Mouse (Mus musculus) embryo, embryonic 11 days (tissue): ENCODE measurements around the gene Cald1.

ENCODE experiments used
- DNase-seq: peaks from one replicate; pipeline ENCODE4 v3.0.0-alpha.2; 2015

Gene Cald1

GRCm38 (mm10) chr6:34721740-34722139 is 123.4 kb downstream of the Cald1 start:
- DNase-seq: no peak

- DNase-seq: no peak
Observed at GRCm38 (mm10) chr6:34722660-34723059, 124.4 kb downstream of the Cald1 start.

- DNase-seq: no peak
Observed at GRCm38 (mm10) chr6:34723250-34723904, 125.1 kb downstream of the Cald1 start.

- no peak for DNase-seq
Observed at GRCm38 (mm10) chr6:34725660-34726059, 127.4 kb downstream of the Cald1 start.

- no peak for DNase-seq
Observed at GRCm38 (mm10) chr6:34726104-34726503, 127.8 kb downstream of the Cald1 start.

GRCm38 (mm10) chr6:34727316-34727983 is 129.2 kb downstream of the Cald1 start:
- no peak for DNase-seq

- no peak for DNase-seq
Observed at GRCm38 (mm10) chr6:34729449-34730151, 131.3 kb downstream of the Cald1 start.

- DNase-seq: no peak
Observed at GRCm38 (mm10) chr6:34731007-34731406, 132.7 kb downstream of the Cald1 start.

GRCm38 (mm10) chr6:34731529-34731928 is 133.2 kb downstream of the Cald1 start:
- no peak for DNase-seq

- no peak for DNase-seq
Observed at GRCm38 (mm10) chr6:34734940-34735695, 136.8 kb downstream of the Cald1 start.

GRCm38 (mm10) chr6:34736934-34737333 is 138.6 kb downstream of the Cald1 start:
- DNase-seq: no peak

GRCm38 (mm10) chr6:34743946-34744345 is 145.6 kb downstream of the Cald1 start:
- no peak for DNase-seq

GRCm38 (mm10) chr6:34747846-34748245 is 149.5 kb downstream of the Cald1 start:
- no peak for DNase-seq

GRCm38 (mm10) chr6:34748566-34748965 is 150.3 kb downstream of the Cald1 start:
- DNase-seq: peak; percentile 34

GRCm38 (mm10) chr6:34749526-34749925 is 151.2 kb downstream of the Cald1 start:
- DNase-seq: no peak

GRCm38 (mm10) chr6:34750487-34751120 is 152.3 kb downstream of the Cald1 start:
- no peak for DNase-seq

GRCm38 (mm10) chr6:34751625-34752024 is 153.3 kb downstream of the Cald1 start:
- DNase-seq: no peak

GRCm38 (mm10) chr6:34754448-34754847 is 156.1 kb downstream of the Cald1 start:
- peak; percentile 81 for DNase-seq

- DNase-seq: no peak
Observed at GRCm38 (mm10) chr6:34758340-34758739, 160.0 kb downstream of the Cald1 start.

- peak; percentile 81 for DNase-seq
Observed at GRCm38 (mm10) chr6:34760023-34760422, 161.7 kb downstream of the Cald1 start.

GRCm38 (mm10) chr6:34765721-34766120 is 167.4 kb downstream of the Cald1 start:
- DNase-seq: no peak

GRCm38 (mm10) chr6:34769984-34770383 is 171.7 kb downstream of the Cald1 start:
- no peak for DNase-seq

GRCm38 (mm10) chr6:34770491-34770890 is 172.2 kb downstream of the Cald1 start:
- no peak for DNase-seq
